Mouse (Mus musculus) ES-E14 (cell line): ENCODE measurements around the gene Olfr68.

Experiments
- CHD2 ChIP-seq: IDR thresholded peaks from 2 replicates; pipeline ENCODE4 v1.6.1; 2014; ENCODE audit warnings: mild to moderate bottlenecking, low read depth, low read length, inconsistent platforms
- MAFK ChIP-seq: IDR thresholded peaks from 2 replicates; pipeline ENCODE4 v1.6.1; 2014; ENCODE audit warnings: mild to moderate bottlenecking, low read depth, low read length, inconsistent platforms; ENCODE audit not compliant: insufficient read depth
- ZC3H11A ChIP-seq: IDR thresholded peaks from 2 replicates; pipeline ENCODE4 v1.6.1; 2012; ENCODE audit warnings: low read depth, mild to moderate bottlenecking, inconsistent platforms, low read length, borderline replicate concordance
- ZNF384 ChIP-seq: IDR thresholded peaks from 2 replicates; pipeline ENCODE4 v1.6.1; 2012; ENCODE audit warnings: low read depth, low read length, inconsistent platforms

GRCm38 (mm10) chr7:103779598-103779997, at the start of gene Olfr68:
- TF ChIP-seq MAFK: no peak
- no peak for TF ChIP-seq ZC3H11A
- TF ChIP-seq ZNF384: no peak
- no peak for TF ChIP-seq CHD2
